Comparison of ENCODE assay signal across 8 mouse cellular contexts in the genomic region with DNA sequence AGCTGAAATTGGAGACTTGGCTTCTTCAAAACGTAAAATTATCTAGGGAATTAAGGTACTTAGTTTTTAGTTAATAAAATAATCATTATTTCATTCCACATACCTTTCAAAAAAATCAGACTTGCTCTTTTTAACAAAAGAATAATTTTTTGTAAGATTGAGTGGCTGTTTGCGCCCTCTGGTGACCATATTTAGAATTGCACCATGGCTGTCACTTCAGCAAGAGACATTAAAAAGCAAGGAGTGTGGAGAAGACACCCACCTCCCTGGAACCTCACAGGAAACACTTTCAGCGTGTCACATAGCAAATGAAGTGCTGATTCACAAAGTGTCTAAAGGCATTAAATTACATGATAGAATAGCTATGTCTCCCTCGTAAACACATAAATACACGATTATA. TPM values are rescaled to one million over a fixed set of nuclear protein-coding genes. Genes with fewer than 3 reads are reported as not detected.
DNase-seq lines count a peak whose midpoint lies in the region.

No protein-coding gene starts in this region.

- DNase-seq in gastrocnemius, postnatal 10 days, result peak; percentile 29
- no peak for DNase-seq in gastrocnemius, postnatal 25 days
- DNase-seq in ovary, postnatal 14 days (ENCODE audit: low spot score), result peak; percentile 24
- DNase-seq in ovary, postnatal 10 days (ENCODE audit: low spot score), result no peak
- DNase-seq in cerebellum, adult 18-20 months, result peak; percentile 35 to 44
- DNase-seq in induced T-regulatory cell, adult 2 months (ENCODE audit: low read depth), result peak; percentile 57
- peak; percentile 3 for DNase-seq in lung, postnatal 25 days (ENCODE audit: low spot score)
- DNase-seq in thymus, postnatal 10 days (ENCODE audit: low spot score in 2 of 2), result peak; percentile 13 to 37

RNA-seq across cellular contexts. Expression of a gene that starts 34.2 kb away (rescaled TPM):
- under 1 TPM; 0.14 TPM for total RNA-seq in gastrocnemius, postnatal 10 days (2021)
- not detected for total RNA-seq in gastrocnemius, postnatal 25 days (2021)

Comparison
In these comparisons a context has a peak if more than half of its experiments do, and no peak if none do; other contexts are left out.
1. DNase-seq: peak in gastrocnemius, postnatal 10 days (single experiment), ovary, postnatal 14 days (single experiment), cerebellum, adult 18-20 months (2 of 2), induced T-regulatory cell, adult 2 months (single experiment), lung, postnatal 25 days (single experiment) and thymus, postnatal 10 days (2 of 2); none in gastrocnemius, postnatal 25 days (single experiment) and ovary, postnatal 10 days (single experiment).